Mouse (Mus musculus): ENCODE measurements around the gene Apopt1. TPM values are rescaled to one million over a fixed set of nuclear protein-coding genes. Genes with fewer than 3 reads are reported as not detected.
"Not testable (repeated sequence)": the region's sequence is repeated elsewhere in the genome, so short reads cannot be mapped to it uniquely, and the experiment has no call there.

Apopt1 gene
- polyA plus RNA-seq, 1 experiment from 2014 or later, result 52.9 TPM

- H3K4me3 ChIP-seq (ENCODE audit: low read length), result peak overlapping the region; percentile 98
- peak overlapping the region; percentile 85 for H3K27ac ChIP-seq (ENCODE audit: low read depth, low read length)
- no peak; the same call in 1 of the 2 replicates for ATAC-seq
- no peaks in the 10 kb centered on the region for H3K27me3 ChIP-seq (replicated peaks; ENCODE audit: control insufficient read depth, insufficient read depth, low read length)
- H3K4me1 ChIP-seq (ENCODE audit: control insufficient read depth, insufficient read depth, low read depth, low read length), result peaks cover 18% of the 10 kb centered on the region
- H3K4me2 ChIP-seq (ENCODE audit: low read length), result peak overlapping the region; percentile 79
- WGBS, result under 1% methylated on average over 24 of the region's 33 CpGs
- no peaks in the 10 kb centered on the region for H3K9me3 ChIP-seq (ENCODE audit: control insufficient read depth, low read length)
- peaks cover 20% of the 10 kb centered on the region for H3K36me3 ChIP-seq (ENCODE audit: control insufficient read depth, insufficient read depth, low read length)
- peak overlapping the region; percentile 93 for H3K9ac ChIP-seq (ENCODE audit: low read depth, low read length)
Observed at GRCm38 (mm10) chr12:111712476-111712875, 585 bp upstream of the Apopt1 start.

- ATAC-seq; H3K9me3 ChIP-seq (ENCODE audit: control insufficient read depth, low read length); H3K27ac ChIP-seq (ENCODE audit: low read depth, low read length); H3K9ac ChIP-seq (ENCODE audit: low read depth, low read length); H3K27me3 ChIP-seq (replicated peaks; ENCODE audit: control insufficient read depth, insufficient read depth, low read length): not testable (repeated sequence)
- H3K4me1 ChIP-seq (ENCODE audit: control insufficient read depth, insufficient read depth, low read depth, low read length), result peaks cover 18% of the 10 kb centered on the region
- H3K36me3 ChIP-seq (ENCODE audit: control insufficient read depth, insufficient read depth, low read length), result peaks cover 14% of the 10 kb centered on the region
- peak overlapping the region; percentile 79 for H3K4me2 ChIP-seq (ENCODE audit: low read length)
- H3K4me3 ChIP-seq (ENCODE audit: low read length), result peak overlapping the region; percentile 98
- WGBS, result 75% methylated on average over 6 of the region's 6 CpGs
Observed at GRCm38 (mm10) chr12:111713880-111714279, 819 bp downstream of the Apopt1 start.

DNA sequence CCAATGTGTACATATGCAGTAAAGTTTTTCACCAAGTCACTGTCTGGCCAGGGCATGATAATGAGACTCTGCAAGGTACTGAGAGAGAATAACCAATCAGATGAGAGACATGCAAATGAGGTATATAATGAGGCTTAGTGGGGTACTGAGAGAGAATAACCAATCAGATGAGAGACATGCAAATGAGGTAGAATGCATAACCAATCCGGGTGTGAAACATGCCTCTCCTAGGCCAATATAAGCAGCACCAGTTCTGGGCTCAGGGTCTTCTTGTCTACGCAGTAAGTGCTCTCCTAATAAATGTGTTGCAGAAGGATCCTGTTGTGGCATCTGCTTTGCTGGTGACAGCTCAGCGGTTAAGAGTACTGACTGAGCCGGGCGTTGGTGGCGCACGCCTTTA, 3.4 kb downstream of the Apopt1 start:
- H3K4me2 ChIP-seq (ENCODE audit: low read length), result no peak overlapping the region
- H3K4me3 ChIP-seq (ENCODE audit: low read length), result no peak overlapping the region
- ATAC-seq, result no peak
- H3K4me1 ChIP-seq (ENCODE audit: control insufficient read depth, insufficient read depth, low read depth, low read length), result peaks cover 17% of the 10 kb centered on the region
- no peaks in the 10 kb centered on the region for H3K36me3 ChIP-seq (ENCODE audit: control insufficient read depth, insufficient read depth, low read length)
- H3K27me3 ChIP-seq (replicated peaks; ENCODE audit: control insufficient read depth, insufficient read depth, low read length), result no peaks in the 10 kb centered on the region
- H3K9ac ChIP-seq (ENCODE audit: low read depth, low read length), result no peak overlapping the region
- H3K9me3 ChIP-seq (ENCODE audit: control insufficient read depth, low read length), result no peaks in the 10 kb centered on the region
- WGBS, result 97% methylated on average over 7 of the region's 7 CpGs
- no peak overlapping the region for H3K27ac ChIP-seq (ENCODE audit: low read depth, low read length)

- H3K9ac ChIP-seq (ENCODE audit: low read depth, low read length), result no peak overlapping the region
- peak overlapping the region; percentile 5 for H3K27ac ChIP-seq (ENCODE audit: low read depth, low read length)
- H3K36me3 ChIP-seq (ENCODE audit: control insufficient read depth, insufficient read depth, low read length), result no peaks in the 10 kb centered on the region
- H3K4me3 ChIP-seq (ENCODE audit: low read length), result no peak overlapping the region
- ATAC-seq, result peak; percentile 57; the same call in 1 of the 2 replicates
- WGBS, result 16% methylated on average over 8 of the region's 8 CpGs
- H3K27me3 ChIP-seq (replicated peaks; ENCODE audit: control insufficient read depth, insufficient read depth, low read length), result no peaks in the 10 kb centered on the region
- H3K4me2 ChIP-seq (ENCODE audit: low read length), result no peak overlapping the region
- H3K4me1 ChIP-seq (ENCODE audit: control insufficient read depth, insufficient read depth, low read depth, low read length), result peaks cover 10% of the 10 kb centered on the region
- no peaks in the 10 kb centered on the region for H3K9me3 ChIP-seq (ENCODE audit: control insufficient read depth, low read length)
Observed at GRCm38 (mm10) chr12:111718656-111719055, 5.6 kb downstream of the Apopt1 start.

DNA sequence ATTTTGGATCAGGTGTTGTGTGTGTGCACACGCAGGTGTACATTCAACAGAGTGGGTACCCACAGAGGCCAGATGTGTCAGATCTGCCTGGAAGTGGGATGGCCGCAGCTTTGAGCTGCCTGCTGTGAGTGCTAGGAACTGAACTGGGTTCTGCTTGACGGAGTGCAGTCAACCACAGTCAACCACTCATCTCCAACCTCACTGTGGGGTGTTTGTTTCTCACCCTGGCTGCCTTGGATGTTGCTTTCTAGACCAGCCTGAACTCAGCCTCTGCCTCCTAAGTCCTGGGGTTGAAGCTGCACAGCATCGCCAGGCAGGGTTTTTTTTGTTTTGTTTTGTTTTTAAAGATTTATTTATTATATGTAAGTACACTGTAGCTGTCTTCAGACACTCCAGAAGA, 7.2 kb downstream of the Apopt1 start:
- Histone ChIP-seq H3K27ac (ENCODE audit: low read depth, low read length) (no peak overlapping the region), H3K27me3 (replicated peaks; ENCODE audit: control insufficient read depth, insufficient read depth, low read length) (no peaks in the 10 kb centered on the region), H3K36me3 (ENCODE audit: control insufficient read depth, insufficient read depth, low read length) (0 out of 2 replicates have a peak, but pooled peaks cover 3% of the 10 kb centered on the region), H3K4me1 (ENCODE audit: control insufficient read depth, insufficient read depth, low read depth, low read length) (peaks cover 3% of the 10 kb centered on the region; the same call in 1 of the 2 replicates), H3K4me3 (ENCODE audit: low read length) (no peak overlapping the region), H3K9me3 (ENCODE audit: control insufficient read depth, low read length) (no peaks in the 10 kb centered on the region), H3K9ac (ENCODE audit: low read depth, low read length) (no peak overlapping the region), H3K4me2 (ENCODE audit: low read length) (no peak overlapping the region)
- ATAC-seq, result no peak
- 83% methylated on average over 4 of the region's 4 CpGs for WGBS

GRCm38 (mm10) chr12:111722654-111723053, 9.6 kb downstream of the Apopt1 start:
- Histone ChIP-seq H3K4me2 (ENCODE audit: low read length) (no peak overlapping the region), H3K9me3 (ENCODE audit: control insufficient read depth, low read length) (no peaks in the 10 kb centered on the region), H3K36me3 (ENCODE audit: control insufficient read depth, insufficient read depth, low read length) (peaks cover 5% of the 10 kb centered on the region; the same call in 1 of the 2 replicates), H3K27ac (ENCODE audit: low read depth, low read length) (no peak overlapping the region), H3K9ac (ENCODE audit: low read depth, low read length) (no peak overlapping the region), H3K4me3 (ENCODE audit: low read length) (no peak overlapping the region), H3K4me1 (ENCODE audit: control insufficient read depth, insufficient read depth, low read depth, low read length) (peaks cover 3% of the 10 kb centered on the region), H3K27me3 (replicated peaks; ENCODE audit: control insufficient read depth, insufficient read depth, low read length) (no peaks in the 10 kb centered on the region)
- 77% methylated on average over 9 of the region's 9 CpGs for WGBS
- ATAC-seq, result no peak

DNA sequence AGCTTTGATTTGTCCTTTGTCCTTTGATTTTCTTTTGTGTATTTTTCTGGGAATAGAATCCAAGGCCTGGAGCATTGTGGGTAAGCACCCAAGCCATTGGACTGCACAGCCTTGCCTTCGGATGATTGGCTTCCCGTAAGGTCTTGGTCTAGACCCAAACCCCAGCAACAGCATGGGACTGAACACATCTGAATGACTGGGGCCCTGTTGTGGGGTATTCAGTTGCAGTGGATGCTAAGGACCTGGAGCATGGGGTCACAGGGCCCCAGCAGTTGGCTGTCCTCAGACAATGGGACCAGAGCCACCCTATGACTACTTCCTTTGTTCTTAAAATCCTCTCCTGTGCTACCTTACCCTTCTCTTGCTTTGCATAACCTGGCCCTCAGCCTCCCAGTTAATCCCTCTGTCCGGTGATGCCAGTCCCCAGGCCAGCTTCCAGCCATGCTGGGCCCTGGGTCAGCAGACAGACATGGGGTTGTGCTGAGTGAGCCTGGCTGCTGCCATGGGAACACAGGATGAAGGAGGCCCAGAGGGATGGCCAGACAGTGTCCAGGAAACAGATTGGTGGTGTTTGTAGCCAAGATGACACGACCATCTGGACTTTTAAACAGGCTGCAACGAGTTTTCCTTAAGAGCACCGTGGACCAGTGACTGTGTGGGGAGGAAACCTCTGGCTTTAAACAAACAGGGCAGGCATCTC, 11.7 kb downstream of the Apopt1 start:
- Histone ChIP-seq H3K27me3 (replicated peaks; ENCODE audit: control insufficient read depth, insufficient read depth, low read length) (no peaks in the 10 kb centered on the region), H3K27ac (ENCODE audit: low read depth, low read length) (peak overlapping the region; percentile 68), H3K4me3 (ENCODE audit: low read length) (no peak overlapping the region), H3K4me2 (ENCODE audit: low read length) (no peak overlapping the region), H3K4me1 (ENCODE audit: control insufficient read depth, insufficient read depth, low read depth, low read length) (no peaks in the 10 kb centered on the region; the same call in 1 of the 2 replicates), H3K9me3 (ENCODE audit: control insufficient read depth, low read length) (no peaks in the 10 kb centered on the region), H3K9ac (ENCODE audit: low read depth, low read length) (no peak overlapping the region), H3K36me3 (ENCODE audit: control insufficient read depth, insufficient read depth, low read length) (peaks cover 5% of the 10 kb centered on the region; the same call in 1 of the 2 replicates)
- WGBS, result 39% methylated on average over 6 of the region's 6 CpGs
- peak; percentile 85 for ATAC-seq

- Histone ChIP-seq H3K27ac (ENCODE audit: low read depth, low read length) (peak overlapping the region; percentile 68), H3K4me3 (ENCODE audit: low read length) (no peak overlapping the region), H3K36me3 (ENCODE audit: control insufficient read depth, insufficient read depth, low read length) (peaks cover 5% of the 10 kb centered on the region; the same call in 1 of the 2 replicates), H3K9ac (ENCODE audit: low read depth, low read length) (peak overlapping the region; percentile 31; the same call in 1 of the 2 replicates), H3K27me3 (replicated peaks; ENCODE audit: control insufficient read depth, insufficient read depth, low read length) (no peaks in the 10 kb centered on the region), H3K4me2 (ENCODE audit: low read length) (no peak overlapping the region), H3K4me1 (ENCODE audit: control insufficient read depth, insufficient read depth, low read depth, low read length) (no peaks in the 10 kb centered on the region; the same call in 1 of the 2 replicates), H3K9me3 (ENCODE audit: control insufficient read depth, low read length) (no peaks in the 10 kb centered on the region)
- 53% methylated on average over 12 of the region's 12 CpGs for WGBS
- no peak for ATAC-seq
Observed at GRCm38 (mm10) chr12:111725338-111726121, 12.5 kb downstream of the Apopt1 start.

- Histone ChIP-seq H3K9me3 (ENCODE audit: control insufficient read depth, low read length) (no peaks in the 10 kb centered on the region), H3K27me3 (replicated peaks; ENCODE audit: control insufficient read depth, insufficient read depth, low read length) (no peaks in the 10 kb centered on the region), H3K4me2 (ENCODE audit: low read length) (no peak overlapping the region), H3K4me1 (ENCODE audit: control insufficient read depth, insufficient read depth, low read depth, low read length) (no peaks in the 10 kb centered on the region; the same call in 1 of the 2 replicates), H3K9ac (ENCODE audit: low read depth, low read length) (peak overlapping the region; percentile 31; the same call in 1 of the 2 replicates), H3K36me3 (ENCODE audit: control insufficient read depth, insufficient read depth, low read length) (peaks cover 5% of the 10 kb centered on the region; the same call in 1 of the 2 replicates), H3K27ac (ENCODE audit: low read depth, low read length) (peak overlapping the region; percentile 68), H3K4me3 (ENCODE audit: low read length) (no peak overlapping the region)
- ATAC-seq, result peak; percentile 19; the same call in 1 of the 2 replicates
- 72% methylated on average over 4 of the region's 4 CpGs for WGBS
Observed at GRCm38 (mm10) chr12:111726122-111726463, 13.0 kb downstream of the Apopt1 start.
